In the genomic region with DNA sequence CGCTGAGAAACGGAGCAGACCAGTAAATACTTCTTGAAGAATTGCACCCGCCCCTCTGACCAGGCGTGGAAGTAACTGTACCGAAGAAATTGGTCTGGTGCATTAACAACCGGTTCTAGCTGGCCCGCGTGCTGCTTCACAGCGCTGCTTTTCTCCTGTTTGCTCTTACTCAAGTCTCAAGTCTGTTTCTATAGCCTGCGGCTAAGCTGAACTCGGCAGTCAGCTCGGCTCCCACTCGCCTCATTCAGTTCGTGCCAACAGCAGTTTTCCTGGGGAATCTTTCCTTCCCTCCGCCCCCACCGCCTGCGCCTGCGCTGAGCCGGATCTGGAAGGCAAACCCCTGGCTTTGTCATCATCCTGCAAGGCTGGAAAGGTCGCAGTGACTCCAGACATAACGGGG, we compare ENCODE assay signal across 7 mouse cellular contexts. TPM values are rescaled to one million over a fixed set of nuclear protein-coding genes. Genes with fewer than 3 reads are reported as not detected.
DNase-seq lines count a peak whose midpoint lies in the region; ATAC-seq and TF ChIP-seq lines count a peak whose summit lies in the region.

No protein-coding gene starts in this region.

- peak overlapping the region; percentile 70 for H3K27ac ChIP-seq in forebrain, embryonic 16.5 days (ENCODE audit: low read length)
- no peak overlapping the region for H3K27ac ChIP-seq in heart, postnatal 0 days (ENCODE audit: low read depth)

- ATAC-seq in forebrain, embryonic 16.5 days, result peak; percentile 66
- ATAC-seq in heart, postnatal 0 days (ENCODE audit: insufficient read depth, low read depth), result no peak

- peaks cover 45% of the 10 kb centered on the region for H3K4me1 ChIP-seq in forebrain, embryonic 16.5 days (replicated peaks; ENCODE audit: control insufficient read depth, insufficient read depth, low read length)
- no peaks in the 10 kb centered on the region for H3K4me1 ChIP-seq in heart, postnatal 0 days (ENCODE audit: control insufficient read depth, insufficient read depth)

- H3K4me2 ChIP-seq in forebrain, embryonic 16.5 days (ENCODE audit: low read length), result peak overlapping the region; percentile 57
- peak overlapping the region; percentile 60 for H3K4me2 ChIP-seq in heart, postnatal 0 days (ENCODE audit: low read depth, low read length)

- no peaks in the 10 kb centered on the region for H3K36me3 ChIP-seq in forebrain, embryonic 16.5 days (ENCODE audit: control insufficient read depth, insufficient read depth)
- no peaks in the 10 kb centered on the region for H3K36me3 ChIP-seq in heart, postnatal 0 days (replicated peaks; ENCODE audit: control insufficient read depth, insufficient read depth, low read length)

- TF ChIP-seq CTCF in heart, postnatal 0 days (IDR thresholded peaks at IDR 0.05; ENCODE audit: low read depth), result no peak

- TF ChIP-seq EP300 in heart, postnatal 0 days (IDR thresholded peaks at IDR 0.05; ENCODE audit: low read depth), result no peak

- H3K27me3 ChIP-seq in forebrain, embryonic 16.5 days (replicated peaks; ENCODE audit: control insufficient read depth, insufficient read depth, low read length), result no peaks in the 10 kb centered on the region
- H3K27me3 ChIP-seq in heart, postnatal 0 days (ENCODE audit: control insufficient read depth, insufficient read depth, low read length), result peaks cover 4% of the 10 kb centered on the region; the same call in 1 of the 2 replicates

- WGBS in forebrain, embryonic 16.5 days, result 18% methylated on average over 21 of the region's 21 CpGs
- 14% methylated on average over 21 of the region's 21 CpGs for WGBS in heart, postnatal 0 days

- DNase-seq in cerebellum, postnatal 14 days, result peak; percentile 59 to 64
- DNase-seq in heart, postnatal 0 days (ENCODE audit: low spot score), result peak; percentile 21
- DNase-seq in kidney, postnatal 36 days, result peak; percentile 77
- peak; percentile 30 to 52 for DNase-seq in lung, adult 18-20 months
- DNase-seq in ovary, postnatal 36 days (ENCODE audit: low spot score), result peak; percentile 79
- no peak for DNase-seq in spleen, postnatal 36 days (ENCODE audit: low spot score in 2 of 2)

- peak overlapping the region; percentile 12 for H3K9ac ChIP-seq in forebrain, embryonic 16.5 days (replicated peaks; ENCODE audit: low read depth, low read length)
- H3K9ac ChIP-seq in heart, postnatal 0 days (replicated peaks; ENCODE audit: low read depth, low read length), result no peak overlapping the region

- peak overlapping the region; percentile 32 for H3K4me3 ChIP-seq in forebrain, embryonic 16.5 days (replicated peaks; ENCODE audit: low read length)
- H3K4me3 ChIP-seq in heart, postnatal 0 days (ENCODE audit: low read depth, low read length), result peak overlapping the region; percentile 36

- H3K9me3 ChIP-seq in forebrain, embryonic 16.5 days (ENCODE audit: control insufficient read depth, low read length), result no peaks in the 10 kb centered on the region; the same call in 1 of the 2 replicates
- H3K9me3 ChIP-seq in heart, postnatal 0 days (replicated peaks; ENCODE audit: control insufficient read depth, low read length), result no peaks in the 10 kb centered on the region

RNA-seq across cellular contexts. Expression of a gene that starts 14.3 kb away (rescaled TPM):
- 102 and 109 TPM in 2 replicates for polyA plus RNA-seq in forebrain, embryonic 16.5 days (2015; fragmentation: Nextera tagmentation; extraction: Ambion mirVana)
- total RNA-seq in heart, postnatal 0 days (2014; rRNA removed; ENCODE audit: low replicate concordance), result 15.7 and 24.7 TPM in 2 replicates
- 22.7 TPM in 2 replicates for polyA plus RNA-seq in heart, postnatal 0 days (2015; fragmentation: Nextera tagmentation; extraction: Ambion mirVana)

Comparison
In these comparisons a context has a peak if more than half of its experiments do, and no peak if none do; other contexts are left out.
1. DNase-seq: peak in cerebellum, postnatal 14 days (2 of 2), heart, postnatal 0 days (single experiment), kidney, postnatal 36 days (2 of 2), lung, adult 18-20 months (2 of 2) and ovary, postnatal 36 days (single experiment); none in spleen, postnatal 36 days (0 of 2).